Mouse (Mus musculus): ENCODE measurements around the gene Cavin1. TPM values are rescaled to one million over a fixed set of nuclear protein-coding genes. Genes with fewer than 3 reads are reported as not detected.

Cavin1 gene
- polyA plus RNA-seq, 1 experiment from 2014 or later: 21.4 TPM

DNA sequence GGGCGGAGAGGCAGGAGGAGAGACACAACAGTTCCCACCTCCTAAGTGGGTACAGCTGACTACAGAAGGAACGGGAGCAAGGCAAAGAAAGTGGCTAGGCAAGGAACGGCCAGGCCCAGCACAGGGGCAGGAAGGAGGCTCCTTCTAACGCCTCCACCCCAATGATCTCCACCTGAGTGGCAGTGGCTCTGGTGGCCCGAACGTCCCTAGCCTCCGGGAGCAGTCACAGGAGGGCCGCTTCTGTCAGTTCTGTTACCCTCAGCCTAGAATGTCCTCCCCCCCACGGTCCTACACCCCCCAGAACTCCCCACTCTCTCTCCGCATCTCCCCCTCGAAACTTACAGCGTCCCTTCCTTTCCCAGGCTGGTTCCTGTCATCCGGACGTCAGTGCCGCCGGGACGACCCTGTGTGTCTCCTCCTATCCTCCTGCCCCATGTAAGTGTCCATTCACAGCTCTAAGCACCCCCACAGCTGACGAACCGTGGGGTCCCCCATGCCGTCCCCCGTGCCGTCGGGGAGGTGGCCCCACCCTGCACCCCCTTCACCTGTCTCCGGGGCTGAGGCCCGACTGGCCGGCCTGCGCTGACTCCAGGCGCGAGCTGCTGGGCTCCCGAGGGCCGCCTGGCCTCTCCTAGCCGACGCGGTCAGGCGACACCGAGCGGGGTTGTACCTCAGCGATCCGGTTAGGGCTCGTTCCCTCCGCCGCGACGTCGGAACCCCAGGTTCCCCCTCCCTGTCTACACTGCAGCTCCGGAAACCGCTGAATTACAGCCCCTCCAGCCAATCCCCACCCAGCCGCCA lies 31.8 kb downstream of the Cavin1 start:
- H3K9me3 ChIP-seq: no peaks in the 10 kb centered on the region
- H3K36me3 ChIP-seq: no peaks in the 10 kb centered on the region
- peak; percentile 31 for DNase-seq (ENCODE audit: low spot score)
- H3K4me3 ChIP-seq: peak overlapping the region; percentile 79
- H3K27ac ChIP-seq: peak overlapping the region; percentile 96
- no peaks in the 10 kb centered on the region; the same call in none of the 2 replicates for H3K27me3 ChIP-seq (ENCODE audit: insufficient read depth, poor library complexity, severe bottlenecking)
- WGBS: 2% methylated on average over 48 of the region's 48 CpGs
- H3K4me1 ChIP-seq (replicated peaks): peaks cover 28% of the 10 kb centered on the region

DNA sequence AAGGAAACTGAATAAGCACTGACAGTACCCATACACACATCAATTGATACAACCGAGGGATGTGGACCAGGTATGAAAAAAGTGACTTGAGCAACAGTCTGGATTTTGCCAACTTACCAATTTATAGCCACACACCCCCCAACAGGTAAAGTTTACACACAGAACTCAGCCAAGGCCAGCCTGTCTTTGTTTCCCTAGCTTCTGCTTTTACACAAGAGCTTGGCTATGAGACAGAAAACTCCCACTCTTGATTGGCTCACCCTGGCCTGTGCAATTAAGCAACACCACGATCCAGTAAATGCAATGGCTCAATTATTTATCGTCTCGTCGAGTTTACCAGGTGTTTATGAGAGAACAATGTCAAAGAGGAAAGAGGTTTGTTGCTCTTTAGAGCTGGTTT lies 32.6 kb downstream of the Cavin1 start:
- Histone ChIP-seq H3K27me3 (ENCODE audit: insufficient read depth, poor library complexity, severe bottlenecking) (no peaks in the 10 kb centered on the region; the same call in none of the 2 replicates), H3K36me3 (no peaks in the 10 kb centered on the region), H3K27ac (no peak overlapping the region), H3K4me1 (replicated peaks) (peaks cover 28% of the 10 kb centered on the region), H3K4me3 (peak overlapping the region; percentile 79; the same call in 1 of the 2 replicates), H3K9me3 (no peaks in the 10 kb centered on the region)
- WGBS: 48% methylated on average over 5 of the region's 5 CpGs
- DNase-seq (ENCODE audit: low spot score): no peak

DNA sequence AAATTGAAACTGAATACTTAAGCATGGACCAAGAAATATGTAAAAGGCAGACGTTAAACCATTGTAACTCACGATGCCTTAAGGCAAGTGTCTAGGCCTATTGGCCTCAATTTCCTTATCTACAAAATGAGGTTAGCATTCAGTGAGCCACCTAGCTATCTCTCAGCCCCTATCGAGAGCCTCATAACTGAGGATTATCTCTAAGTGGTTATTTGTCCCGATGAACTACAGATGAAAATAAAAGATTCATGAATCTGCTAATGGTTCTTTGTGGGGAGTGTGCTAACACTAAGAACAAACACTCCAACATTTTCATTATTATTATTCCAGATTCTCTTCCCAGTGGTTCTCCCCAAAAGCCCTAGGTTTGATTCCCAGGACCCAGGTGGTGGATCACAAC lies 33.4 kb downstream of the Cavin1 start:
- H3K27ac ChIP-seq: no peak overlapping the region
- DNase-seq (ENCODE audit: low spot score): no peak
- H3K4me1 ChIP-seq (replicated peaks): peaks cover 28% of the 10 kb centered on the region
- H3K36me3 ChIP-seq: no peaks in the 10 kb centered on the region
- 87% methylated on average over 4 of the region's 4 CpGs for WGBS
- H3K4me3 ChIP-seq: no peak overlapping the region
- H3K27me3 ChIP-seq (ENCODE audit: insufficient read depth, poor library complexity, severe bottlenecking): no peaks in the 10 kb centered on the region; the same call in none of the 2 replicates
- no peaks in the 10 kb centered on the region for H3K9me3 ChIP-seq

DNA sequence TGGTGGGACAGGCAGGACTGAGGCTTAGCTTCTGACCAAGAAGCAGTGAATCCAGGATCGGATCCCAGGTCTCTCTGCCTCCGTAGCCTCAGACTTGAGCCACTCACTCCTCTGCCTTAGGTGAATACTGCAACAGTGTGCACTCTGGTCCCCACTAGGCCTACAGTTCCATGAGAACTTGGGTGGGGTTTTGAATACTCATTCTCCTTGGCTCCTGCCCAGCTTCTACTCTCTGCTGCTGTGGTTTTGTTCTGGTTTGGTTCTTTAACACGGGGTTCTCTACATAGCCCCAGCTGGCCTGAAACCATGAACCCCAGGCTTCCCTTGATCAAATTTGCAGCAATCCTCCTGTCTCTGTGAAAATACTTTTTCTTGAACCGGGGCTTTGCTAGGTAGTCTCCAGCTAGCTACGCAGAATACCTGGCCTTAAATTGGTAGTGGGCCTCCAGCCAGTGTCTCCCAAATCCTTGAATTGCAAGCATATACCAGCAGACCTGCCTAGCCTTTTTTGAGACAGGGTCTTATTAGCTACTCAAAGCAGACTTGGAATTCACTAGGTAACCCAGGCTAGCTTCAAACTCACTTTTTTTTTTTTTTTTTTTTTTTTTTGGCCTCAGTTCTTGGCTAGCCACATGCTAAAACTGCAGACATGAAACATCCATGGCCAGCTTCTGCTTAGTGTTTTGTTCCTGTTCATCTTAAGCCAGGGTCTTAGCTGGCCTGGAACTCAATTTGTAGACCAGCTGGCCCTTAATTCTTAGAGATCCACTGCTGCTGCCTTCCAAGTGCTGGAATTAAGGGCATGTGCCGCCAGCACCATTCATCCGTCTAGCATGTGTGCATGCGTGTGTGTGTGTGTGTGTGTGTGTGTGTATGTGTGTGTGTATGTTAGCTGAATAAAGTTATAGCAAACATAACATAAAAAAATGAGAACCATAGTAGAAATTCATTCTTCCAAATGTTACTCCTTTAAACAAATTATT lies 35.0 kb downstream of the Cavin1 start:
- DNase-seq (ENCODE audit: low spot score): no peak
- Histone ChIP-seq H3K27ac (no peak overlapping the region), H3K4me3 (no peak overlapping the region), H3K27me3 (ENCODE audit: insufficient read depth, poor library complexity, severe bottlenecking) (no peaks in the 10 kb centered on the region), H3K9me3 (no peaks in the 10 kb centered on the region), H3K36me3 (no peaks in the 10 kb centered on the region), H3K4me1 (replicated peaks) (peaks cover 32% of the 10 kb centered on the region)
- 94% methylated on average over 8 of the region's 8 CpGs for WGBS

DNA sequence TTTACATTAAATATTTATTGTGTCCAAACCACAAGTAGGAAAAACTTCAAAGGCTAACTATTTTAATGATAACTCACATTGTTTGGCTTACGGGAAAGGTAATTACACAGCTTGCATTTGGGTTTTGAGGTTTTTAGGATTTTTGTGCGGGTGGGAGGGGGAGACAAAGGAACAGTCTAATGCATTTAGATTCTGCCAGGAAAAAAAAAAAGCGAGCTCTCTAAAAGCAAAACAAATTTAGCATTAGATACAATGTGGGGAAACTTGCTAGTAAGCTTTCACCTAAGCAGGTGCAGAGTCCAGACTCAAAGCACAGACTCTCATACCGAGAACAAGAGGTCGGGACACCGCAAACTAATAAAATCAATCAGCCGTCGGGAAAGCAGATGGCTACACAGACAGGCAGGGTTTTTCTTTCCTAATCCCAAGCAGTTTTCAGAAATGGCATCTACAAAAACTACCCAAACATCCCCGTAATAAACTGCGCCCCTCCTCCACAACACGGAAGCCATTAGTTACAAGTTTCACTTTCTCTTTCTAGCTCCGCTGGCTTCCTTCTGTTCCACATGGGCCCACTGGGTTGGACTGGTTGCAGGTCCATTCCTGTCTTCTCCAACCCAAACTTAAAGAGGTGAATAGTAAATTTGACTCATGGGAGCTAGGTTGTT lies 39.3 kb downstream of the Cavin1 start:
- Histone ChIP-seq H3K4me1 (replicated peaks) (0 out of 2 replicates have a peak, but pooled peaks cover 6% of the 10 kb centered on the region), H3K27ac (no peak overlapping the region), H3K27me3 (ENCODE audit: insufficient read depth, poor library complexity, severe bottlenecking) (no peaks in the 10 kb centered on the region), H3K9me3 (no peaks in the 10 kb centered on the region), H3K36me3 (no peaks in the 10 kb centered on the region), H3K4me3 (no peak overlapping the region)
- no peak for DNase-seq (ENCODE audit: low spot score)
- WGBS: 79% methylated on average over 12 of the region's 12 CpGs

DNA sequence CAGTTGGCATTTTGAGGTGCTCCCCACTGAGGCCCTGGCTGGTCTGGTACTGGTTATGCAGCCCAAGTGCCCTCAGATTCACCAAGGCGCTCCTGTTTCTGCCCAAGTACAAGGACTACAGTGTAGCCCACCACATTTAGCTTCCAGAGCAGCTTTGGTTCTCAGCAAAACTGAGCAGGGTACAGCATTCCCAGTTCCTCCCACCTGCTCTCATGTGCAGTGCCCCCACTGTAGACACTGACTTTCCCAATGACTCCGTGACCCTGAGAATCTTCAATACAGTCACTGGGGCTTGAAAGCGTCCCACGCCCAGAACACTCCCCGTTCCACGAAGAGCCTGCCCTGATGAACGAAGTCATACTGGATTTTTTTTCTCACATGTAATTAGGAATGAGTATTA lies 40.1 kb downstream of the Cavin1 start:
- WGBS: 77% methylated on average over 7 of the region's 7 CpGs
- no peak overlapping the region for H3K27ac ChIP-seq
- H3K4me3 ChIP-seq: no peak overlapping the region
- H3K4me1 ChIP-seq (replicated peaks): 0 out of 2 replicates have a peak, but pooled peaks cover 6% of the 10 kb centered on the region
- H3K36me3 ChIP-seq: no peaks in the 10 kb centered on the region
- no peaks in the 10 kb centered on the region for H3K27me3 ChIP-seq (ENCODE audit: insufficient read depth, poor library complexity, severe bottlenecking)
- H3K9me3 ChIP-seq: no peaks in the 10 kb centered on the region
- no peak for DNase-seq (ENCODE audit: low spot score)

DNA sequence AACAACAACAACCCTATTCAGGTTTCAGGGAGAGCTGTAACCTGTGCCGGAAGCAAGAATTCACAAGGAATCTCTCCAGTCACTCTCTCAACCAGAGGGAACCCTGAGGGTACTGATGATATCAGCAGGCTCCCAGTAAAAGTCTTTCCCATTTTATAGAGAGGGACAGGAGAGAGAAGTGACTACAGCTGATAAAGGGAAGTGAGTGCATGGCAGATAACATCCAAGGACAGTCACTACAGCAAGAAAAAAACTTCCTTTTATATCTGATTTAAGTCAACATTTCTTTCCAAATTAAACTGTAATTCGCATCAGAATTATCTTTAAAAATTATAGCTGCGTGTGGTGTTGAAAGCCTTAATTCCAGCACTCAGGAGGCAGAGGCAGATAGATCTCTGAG lies 43.3 kb downstream of the Cavin1 start:
- 88% methylated on average over 3 of the region's 3 CpGs for WGBS
- no peaks in the 10 kb centered on the region for H3K36me3 ChIP-seq
- 0 out of 2 replicates have a peak, but pooled peaks cover 6% of the 10 kb centered on the region for H3K4me1 ChIP-seq (replicated peaks)
- no peak overlapping the region for H3K27ac ChIP-seq
- no peaks in the 10 kb centered on the region for H3K27me3 ChIP-seq (ENCODE audit: insufficient read depth, poor library complexity, severe bottlenecking)
- H3K9me3 ChIP-seq: no peaks in the 10 kb centered on the region
- H3K4me3 ChIP-seq: no peak overlapping the region
- DNase-seq (ENCODE audit: low spot score): no peak

DNA sequence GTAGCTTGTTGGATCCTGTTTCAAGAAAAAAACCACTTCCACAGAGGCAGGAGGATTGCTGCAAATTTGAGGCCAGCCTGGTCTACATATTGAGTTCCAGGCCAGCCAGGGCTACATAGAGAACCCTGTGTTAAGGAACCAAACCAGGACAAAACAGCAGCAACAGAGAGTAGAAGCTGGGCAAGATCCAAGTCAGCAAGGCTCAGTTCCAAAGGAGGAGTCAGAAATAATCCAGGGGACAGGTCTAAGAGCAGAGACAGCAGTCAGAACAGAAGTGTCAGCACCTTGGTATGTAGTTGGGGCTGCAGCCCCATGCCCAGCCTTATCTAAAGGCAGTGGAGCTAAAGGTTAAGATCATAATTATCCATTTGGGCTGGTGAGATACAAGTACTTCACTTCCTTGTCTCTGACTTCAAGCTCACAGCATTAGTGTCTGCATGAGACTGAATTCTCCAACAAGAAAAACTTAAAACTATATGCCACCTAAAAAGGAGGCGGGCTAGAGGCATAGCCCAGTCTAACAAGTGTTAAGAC lies 46.2 kb downstream of the Cavin1 start:
- Histone ChIP-seq H3K27ac (no peak overlapping the region), H3K36me3 (no peaks in the 10 kb centered on the region), H3K27me3 (ENCODE audit: insufficient read depth, poor library complexity, severe bottlenecking) (no peaks in the 10 kb centered on the region), H3K4me3 (no peak overlapping the region), H3K9me3 (no peaks in the 10 kb centered on the region), H3K4me1 (replicated peaks) (no peaks in the 10 kb centered on the region)
- DNase-seq (ENCODE audit: low spot score): no peak
- 85% methylated on average over 1 of the region's 1 CpGs for WGBS

DNA sequence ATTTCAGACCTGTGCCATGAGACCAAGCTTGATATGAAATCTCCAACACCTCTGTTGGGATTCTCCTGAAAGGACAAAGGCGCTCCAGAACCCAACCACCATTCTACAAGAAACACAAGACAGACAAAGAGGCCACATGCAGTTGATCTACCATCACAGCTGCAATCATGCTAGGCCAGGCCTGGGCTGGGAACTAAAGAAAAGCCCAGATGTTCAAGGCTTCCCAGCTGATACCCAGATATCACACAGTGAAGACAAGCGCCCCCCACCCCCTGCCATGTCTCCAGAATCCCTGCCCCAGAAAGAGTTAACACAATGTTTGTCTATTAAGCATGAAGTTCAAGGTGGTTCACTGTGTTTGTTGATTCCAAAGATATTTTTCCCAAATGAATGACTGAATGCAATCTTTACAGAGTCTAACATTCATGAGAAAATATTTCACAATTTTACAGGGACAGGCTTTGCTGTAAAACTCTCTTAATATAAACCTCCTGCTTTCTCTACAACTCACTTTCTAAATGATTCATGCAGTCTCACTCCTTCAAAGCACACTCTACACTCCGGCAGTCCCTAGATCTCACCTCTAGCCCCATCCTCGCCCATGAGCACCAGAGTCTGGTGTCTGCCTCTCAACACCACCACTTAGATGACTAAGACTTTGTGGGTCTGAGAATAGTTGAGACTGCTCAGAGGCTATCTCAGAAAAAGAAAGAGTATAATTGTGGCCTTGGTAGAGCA lies 49.6 kb downstream of the Cavin1 start:
- no peak overlapping the region for H3K4me3 ChIP-seq
- no peaks in the 10 kb centered on the region for H3K36me3 ChIP-seq
- 91% methylated on average over 4 of the region's 4 CpGs for WGBS
- H3K4me1 ChIP-seq (replicated peaks): no peaks in the 10 kb centered on the region
- DNase-seq (ENCODE audit: low spot score): no peak
- H3K27me3 ChIP-seq (ENCODE audit: insufficient read depth, poor library complexity, severe bottlenecking): no peaks in the 10 kb centered on the region
- no peak overlapping the region for H3K27ac ChIP-seq
- no peaks in the 10 kb centered on the region for H3K9me3 ChIP-seq

DNA sequence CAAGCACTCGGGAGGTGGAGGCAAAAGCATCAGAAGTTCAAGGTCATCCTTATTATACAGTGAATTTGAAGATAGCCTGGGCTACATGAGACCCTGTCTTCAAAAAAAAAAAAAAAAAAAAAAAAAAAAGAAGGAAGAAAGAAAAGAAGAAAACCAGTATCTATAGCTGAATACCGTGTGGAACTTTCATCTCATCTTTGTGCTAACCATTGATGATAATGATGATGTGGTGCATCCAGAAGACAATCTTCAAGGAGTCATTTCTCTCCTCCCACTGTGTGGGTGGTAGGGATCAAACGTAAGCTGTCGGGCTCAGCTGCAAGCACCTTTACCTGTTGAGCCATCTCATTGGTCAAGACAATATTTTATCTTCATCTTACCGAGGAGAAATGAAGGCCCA lies 52.7 kb downstream of the Cavin1 start:
- no peak for DNase-seq (ENCODE audit: low spot score)
- no peaks in the 10 kb centered on the region; the same call in 1 of the 2 replicates for H3K9me3 ChIP-seq
- no peaks in the 10 kb centered on the region for H3K27me3 ChIP-seq (ENCODE audit: insufficient read depth, poor library complexity, severe bottlenecking)
- no peaks in the 10 kb centered on the region for H3K36me3 ChIP-seq
- H3K4me1 ChIP-seq (replicated peaks): no peaks in the 10 kb centered on the region
- H3K4me3 ChIP-seq: no peak overlapping the region
- 92% methylated on average over 5 of the region's 5 CpGs for WGBS
- no peak overlapping the region for H3K27ac ChIP-seq

DNA sequence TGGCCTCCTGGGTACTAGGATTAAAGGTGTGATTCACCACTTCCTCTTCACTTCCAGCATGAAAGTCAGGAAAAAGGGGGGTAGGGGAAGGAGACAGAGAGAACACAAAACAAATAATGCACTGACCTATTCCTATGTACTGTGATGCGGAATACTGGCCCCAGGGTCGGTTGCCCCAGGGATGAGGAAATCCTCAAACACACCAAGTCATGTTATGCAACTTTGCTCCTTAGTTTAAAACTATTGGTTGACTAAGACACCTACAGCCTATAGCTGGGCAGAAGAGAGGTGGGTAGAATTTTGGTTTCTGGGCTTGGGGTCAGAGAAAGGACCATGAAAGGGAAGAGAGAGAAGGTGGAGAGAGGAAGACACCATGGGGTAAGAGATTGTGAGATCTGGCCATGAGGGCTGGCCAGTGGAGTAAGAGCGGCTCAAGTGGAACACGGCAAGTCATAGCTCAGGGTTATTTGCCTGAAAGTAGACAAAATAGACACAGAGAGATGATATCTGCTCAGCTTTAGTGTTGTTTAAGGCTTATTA lies 54.2 kb downstream of the Cavin1 start:
- H3K4me1 ChIP-seq (replicated peaks): no peaks in the 10 kb centered on the region
- no peak for DNase-seq (ENCODE audit: low spot score)

More for the DNA sequence above, 54.2 kb downstream of the Cavin1 start:
- H3K9me3 ChIP-seq: no peaks in the 10 kb centered on the region; the same call in 1 of the 2 replicates
- H3K27ac ChIP-seq: no peak overlapping the region
- WGBS: 92% methylated on average over 4 of the region's 4 CpGs
- no peaks in the 10 kb centered on the region for H3K36me3 ChIP-seq
- H3K4me3 ChIP-seq: no peak overlapping the region
- H3K27me3 ChIP-seq (ENCODE audit: insufficient read depth, poor library complexity, severe bottlenecking): no peaks in the 10 kb centered on the region
